ENCODE assay signal across 20 mouse cellular contexts in genomic region chr17:10724853-10725252, GRCm38 (mm10).
DNase-seq lines count a peak whose midpoint lies in the region; ATAC-seq lines count a peak whose summit lies in the region.
"Had no signal": no experiment of that assay in that cellular context is flagged by ENCODE, and none has a peak within 500 bp of the region (broad histone marks: within the 10 kb centered on the region; RNA-seq: fewer than 3 reads in every experiment).

No protein-coding gene starts in this region.

- ATAC-seq in liver, embryonic 16.5 days (ENCODE audit: low read depth): 0 out of 2 replicates have a peak, but pooled peaks have one; percentile 9
- ATAC-seq: CD4-positive, CD25-positive, alpha-beta regulatory T cell, adult 4 months; forebrain, embryonic 13.5 days had no signal

- no peaks in the 10 kb centered on the region for H3K9me3 ChIP-seq in liver, embryonic 16.5 days (replicated peaks; ENCODE audit: control insufficient read depth, low read length)
- H3K9me3 ChIP-seq: embryonic facial prominence, embryonic 10.5 days; forebrain, embryonic 13.5 days; G1E; heart, embryonic 13.5 days; hindbrain, embryonic 15.5 days had no signal

- no peak overlapping the region for H3K9ac ChIP-seq in liver, embryonic 16.5 days (ENCODE audit: low read depth, low read length)
- H3K9ac ChIP-seq: forebrain, embryonic 13.5 days; heart, embryonic 13.5 days; hindbrain, embryonic 15.5 days had no signal

- H3K36me3 ChIP-seq in liver, embryonic 16.5 days (ENCODE audit: control insufficient read depth, insufficient read depth): no peaks in the 10 kb centered on the region
- H3K36me3 ChIP-seq: embryonic facial prominence, embryonic 10.5 days; G1E; heart, embryonic 13.5 days; hindbrain, embryonic 15.5 days had no signal

- H3K27me3 ChIP-seq in liver, embryonic 16.5 days (ENCODE audit: control insufficient read depth, insufficient read depth, low read depth, low read length): no peaks in the 10 kb centered on the region
- H3K27me3 ChIP-seq: forebrain, embryonic 13.5 days; hindbrain, embryonic 15.5 days had no signal

- H3K4me1 ChIP-seq in liver, embryonic 16.5 days (ENCODE audit: control insufficient read depth, low read depth, low read length): no peaks in the 10 kb centered on the region; the same call in 1 of the 2 replicates
- H3K4me1 ChIP-seq: hindbrain, embryonic 15.5 days had no signal

- 39% methylated on average over 3 of the region's 3 CpGs for WGBS in liver, embryonic 16.5 days (ENCODE audit: insufficient replicate concordance)

- intact Hi-C loops in gastrocnemius, postnatal 14 days (cut with DNase I; ENCODE audit: low total_unique reads): no loop called here

- H3K27ac ChIP-seq in liver, embryonic 16.5 days (ENCODE audit: low read length): no peak overlapping the region
- H3K27ac ChIP-seq: embryonic facial prominence, embryonic 10.5 days; forebrain, embryonic 13.5 days; heart, embryonic 13.5 days; hindbrain, embryonic 15.5 days had no signal

- H3K4me2 ChIP-seq in liver, embryonic 16.5 days (ENCODE audit: low read depth, low read length): no peak overlapping the region
- H3K4me2 ChIP-seq: forebrain, embryonic 13.5 days; heart, embryonic 13.5 days; hindbrain, embryonic 15.5 days had no signal

- no peak overlapping the region for H3K4me3 ChIP-seq in liver, embryonic 16.5 days (ENCODE audit: low read depth, low read length)
- H3K4me3 ChIP-seq: embryonic facial prominence, embryonic 10.5 days; forebrain, embryonic 13.5 days; heart, embryonic 13.5 days; hindbrain, embryonic 15.5 days had no signal

- DNase-seq in gastrocnemius, adult 18-20 months (ENCODE audit: low spot score): peak; percentile 17
- DNase-seq in gastrocnemius, postnatal 14 days: no peak
- DNase-seq in liver: no peak
- peak; percentile 4 for DNase-seq in monocyte, adult 2 months (ENCODE audit: low read depth in 1 of 2, low spot score in 2 of 2)
- DNase-seq in embryo, embryonic 9.5 days (ENCODE audit: extremely low spot score): no peak
- no peak for DNase-seq in layer of hippocampus, postnatal 36 days
- DNase-seq: adrenal gland, adult 8-10 months; adrenal gland, postnatal 36 days; B cell, adult 2 months; cerebellum, adult 11 months; cerebellum, adult 9-10 months; cerebellum, postnatal 25 days; heart, postnatal 36 days had no signal

Comparison
In these comparisons a context has a peak if more than half of its experiments do, and no peak if none do; other contexts are left out.
1. DNase-seq: peak in gastrocnemius, adult 18-20 months (single experiment) and monocyte, adult 2 months (2 of 2); none in gastrocnemius, postnatal 14 days (single experiment), liver (single experiment), embryo, embryonic 9.5 days (single experiment) and layer of hippocampus, postnatal 36 days (0 of 2).